Mouse (Mus musculus) midbrain, embryonic 10.5 days (tissue): ENCODE data around the gene Brd3os. TPM values are rescaled to one million over a fixed set of nuclear protein-coding genes. Genes with fewer than 3 reads are reported as not detected.

Experiments used
- DNase-seq: peaks from one replicate; pipeline ENCODE4 v3.0.0-alpha.2; 2017; ENCODE audit warnings: low spot score
- H3K27ac ChIP-seq: fragments of 300-500 bp; sonication (generic); replicated peaks from 2 replicates; pipeline ENCODE4 v1.5.1; 2016; ENCODE audit warnings: mild to moderate bottlenecking
- H3K27me3 ChIP-seq: fragments of 300-500 bp; sonication (generic); 2 replicates; pipeline ENCODE4 v1.6.1; 2016; ENCODE audit warnings: low read depth, mild to moderate bottlenecking; ENCODE audit not compliant: poor library complexity, severe bottlenecking
- H3K36me3 ChIP-seq: fragments of 300-500 bp; sonication (generic); 2 replicates; pipeline ENCODE4 v1.6.1; 2016; ENCODE audit warnings: mild to moderate bottlenecking, moderate library complexity
- H3K4me1 ChIP-seq: fragments of 300-500 bp; sonication (generic); 2 replicates; pipeline ENCODE4 v1.6.1; 2016
- H3K4me3 ChIP-seq: fragments of 300-500 bp; sonication (generic); 2 replicates; pipeline ENCODE4 v1.5.1; 2016; ENCODE audit warnings: mild to moderate bottlenecking, moderate library complexity
- H3K9me3 ChIP-seq: fragments of 300-500 bp; sonication (generic); replicated peaks from 2 replicates; pipeline ENCODE4 v1.6.1; 2016; ENCODE audit warnings: mild to moderate bottlenecking
- WGBS: fragments of 180-500 bp; shearing (Covaris S2); methylation state at CpG from one replicate; pipeline ENCODE4 v1.1.7; 2016; 5-methylcytosine and 5-hydroxymethylcytosine counted together
- polyA plus RNA-seq: library from polyadenylated mRNA; unstranded; fragments of >200 nt; fragmentation: Nextera tagmentation; extraction: Ambion mirVana; gene quantifications from 2 replicates; pipeline ENCODE4 v1.2.1, GENCODE M21; 2016

Brd3os gene
- polyA plus RNA-seq, 1 experiment from 2014 or later: 9.2 TPM

- no peaks in the 10 kb centered on the region for H3K27me3 ChIP-seq
- peak overlapping the region; percentile 94 for H3K4me3 ChIP-seq
- H3K9me3 ChIP-seq: no peaks in the 10 kb centered on the region
- peaks cover 18% of the 10 kb centered on the region for H3K36me3 ChIP-seq
- WGBS: under 1% methylated on average over 52 of the region's 64 CpGs
- H3K4me1 ChIP-seq: peaks cover 65% of the 10 kb centered on the region
- DNase-seq: no peak
- H3K27ac ChIP-seq: peak overlapping the region; percentile 98
Measured at GRCm38 (mm10) chr2:27426406-27426854, 15.7 kb upstream of the Brd3os start.

DNA sequence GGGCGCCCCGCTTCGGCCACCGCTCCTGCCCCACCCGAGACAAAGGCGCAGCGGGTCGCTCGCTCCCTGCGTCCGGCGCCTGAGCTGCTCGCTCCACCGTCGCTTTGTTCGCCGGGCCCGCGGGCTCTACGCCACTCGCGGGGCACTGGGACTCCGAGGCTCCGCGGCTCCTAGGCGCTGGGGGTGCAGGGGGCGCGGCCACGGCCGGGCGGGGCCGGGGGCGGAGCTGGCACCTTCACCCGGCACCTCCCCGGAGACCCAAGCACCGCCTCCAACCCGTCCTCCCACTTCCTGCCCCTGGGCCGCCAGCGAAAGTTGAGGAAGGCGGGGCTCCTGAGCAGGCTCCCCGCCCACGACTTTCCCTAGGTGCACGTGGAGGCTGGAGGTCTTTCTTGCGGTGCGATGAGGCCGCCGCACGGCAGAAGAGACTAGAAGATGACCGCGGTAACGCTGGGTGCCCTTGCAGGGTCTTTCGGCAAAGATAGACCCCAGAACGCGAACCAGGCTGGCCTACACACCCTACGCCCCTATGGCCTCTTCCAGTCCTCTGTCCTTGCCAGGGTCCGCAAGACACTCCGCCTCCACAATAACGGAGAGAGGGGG lies 15.2 kb upstream of the Brd3os start, which contains the start of gene Vav2:
Gene Vav2, minus strand, starts transcription at position 179 of the 603 bp plus-strand sequence.
- H3K27ac ChIP-seq: peak within 1 kb of the TSS; percentile 98
- H3K4me1 ChIP-seq: peaks cover 59% of the 10 kb centered on the region
- no peaks in the 10 kb centered on the region for H3K27me3 ChIP-seq
- H3K9me3 ChIP-seq: no peaks in the 10 kb centered on the region
- under 1% methylated on average over 58 of the region's 58 CpGs for WGBS
- H3K36me3 ChIP-seq: peaks cover 13% of the 10 kb centered on the region
- peak; percentile 94 for DNase-seq
- peak within 1 kb of the TSS; percentile 94 for H3K4me3 ChIP-seq

- Histone ChIP-seq H3K4me3 (0 out of 2 replicates have a peak overlapping the region, but pooled peaks have one; percentile 11), H3K9me3 (no peaks in the 10 kb centered on the region), H3K27me3 (no peaks in the 10 kb centered on the region), H3K4me1 (peaks cover 48% of the 10 kb centered on the region), H3K36me3 (peaks cover 2% of the 10 kb centered on the region; the same call in 1 of the 2 replicates), H3K27ac (no peak overlapping the region)
- 0% methylated on average over 4 of the region's 4 CpGs for WGBS
- peak; percentile 87 for DNase-seq
Measured at GRCm38 (mm10) chr2:27428071-27428470, 14.1 kb upstream of the Brd3os start.

DNA sequence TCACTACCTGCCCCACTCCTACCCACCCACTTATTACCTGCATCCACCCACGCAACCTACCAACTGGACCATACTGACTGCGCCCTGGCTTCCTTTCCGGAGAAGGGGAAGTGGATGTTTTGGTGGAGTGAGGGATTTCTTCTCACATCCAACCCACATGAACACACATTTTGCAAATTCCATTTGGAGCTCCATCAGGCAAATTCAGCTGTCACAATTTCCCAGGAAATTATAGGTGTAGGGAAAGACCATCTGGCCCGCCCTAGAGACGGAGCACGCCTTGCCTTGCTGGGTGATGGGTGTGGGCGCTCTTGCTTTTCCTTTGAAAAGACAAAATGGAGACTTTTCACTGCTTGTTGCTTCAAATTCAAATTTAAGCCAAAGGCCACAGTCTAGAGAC lies 11.5 kb upstream of the Brd3os start:
- Histone ChIP-seq H3K4me3 (no peak overlapping the region), H3K4me1 (peaks cover 30% of the 10 kb centered on the region), H3K27me3 (no peaks in the 10 kb centered on the region), H3K27ac (no peak overlapping the region), H3K36me3 (no peaks in the 10 kb centered on the region), H3K9me3 (no peaks in the 10 kb centered on the region)
- DNase-seq: no peak
- WGBS: 95% methylated on average over 7 of the region's 7 CpGs

DNA sequence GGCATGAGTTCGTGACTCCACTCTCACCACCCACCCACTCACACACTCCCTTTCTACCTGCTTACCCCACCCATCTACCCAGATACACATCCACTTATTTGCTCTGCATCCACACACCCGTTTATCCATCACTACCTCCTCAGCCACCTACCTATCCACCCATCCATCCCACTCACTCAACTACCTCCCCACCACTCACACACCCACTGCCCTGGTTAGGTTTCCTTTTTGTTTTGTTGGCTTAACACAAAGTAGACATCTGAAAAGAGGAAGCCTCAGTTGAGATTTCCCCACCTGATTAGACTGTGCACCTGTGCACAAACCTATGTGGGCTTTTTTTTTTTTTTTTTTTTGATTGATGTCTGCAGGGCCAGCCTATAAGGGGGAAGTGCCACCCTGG lies 9.5 kb upstream of the Brd3os start:
- Histone ChIP-seq H3K4me1 (peaks cover 18% of the 10 kb centered on the region), H3K36me3 (no peaks in the 10 kb centered on the region), H3K27ac (no peak overlapping the region), H3K9me3 (no peaks in the 10 kb centered on the region), H3K4me3 (no peak overlapping the region), H3K27me3 (no peaks in the 10 kb centered on the region)
- 76% methylated on average over 2 of the region's 2 CpGs for WGBS
- no peak for DNase-seq

DNA sequence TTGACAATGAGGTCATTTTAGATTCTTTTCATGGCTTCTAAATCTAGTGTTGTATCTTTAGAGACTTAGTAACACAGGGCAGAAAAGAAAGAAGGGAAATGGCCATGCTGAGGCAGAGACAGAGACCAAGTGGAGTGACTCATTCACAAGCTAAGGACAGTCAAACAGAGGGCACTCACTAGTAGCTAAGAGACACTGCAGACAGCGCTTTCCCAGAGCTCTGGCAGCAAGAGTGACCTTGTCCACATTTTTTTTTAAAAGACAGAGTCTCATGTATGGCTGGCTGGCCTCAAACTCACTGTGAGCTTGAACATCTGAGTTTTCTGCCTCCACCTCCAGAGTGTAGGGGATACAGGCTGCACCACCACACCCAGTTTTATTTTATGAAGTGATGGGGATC lies 4.2 kb upstream of the Brd3os start:
- H3K36me3 ChIP-seq: no peaks in the 10 kb centered on the region
- peaks cover 27% of the 10 kb centered on the region for H3K4me1 ChIP-seq
- no peak overlapping the region for H3K27ac ChIP-seq
- no peak overlapping the region for H3K4me3 ChIP-seq
- no peak for DNase-seq
- no peaks in the 10 kb centered on the region for H3K27me3 ChIP-seq
- WGBS: 78% methylated on average over 1 of the region's 1 CpGs
- H3K9me3 ChIP-seq: no peaks in the 10 kb centered on the region

GRCm38 (mm10) chr2:27438281-27438680 lies 3.8 kb upstream of the Brd3os start:
- WGBS: 25% methylated on average over 11 of the region's 11 CpGs
- no peak for DNase-seq
- no peak overlapping the region for H3K27ac ChIP-seq
- no peaks in the 10 kb centered on the region for H3K27me3 ChIP-seq
- H3K36me3 ChIP-seq: no peaks in the 10 kb centered on the region
- peaks cover 31% of the 10 kb centered on the region for H3K4me1 ChIP-seq
- H3K9me3 ChIP-seq: no peaks in the 10 kb centered on the region
- H3K4me3 ChIP-seq: no peak overlapping the region

DNA sequence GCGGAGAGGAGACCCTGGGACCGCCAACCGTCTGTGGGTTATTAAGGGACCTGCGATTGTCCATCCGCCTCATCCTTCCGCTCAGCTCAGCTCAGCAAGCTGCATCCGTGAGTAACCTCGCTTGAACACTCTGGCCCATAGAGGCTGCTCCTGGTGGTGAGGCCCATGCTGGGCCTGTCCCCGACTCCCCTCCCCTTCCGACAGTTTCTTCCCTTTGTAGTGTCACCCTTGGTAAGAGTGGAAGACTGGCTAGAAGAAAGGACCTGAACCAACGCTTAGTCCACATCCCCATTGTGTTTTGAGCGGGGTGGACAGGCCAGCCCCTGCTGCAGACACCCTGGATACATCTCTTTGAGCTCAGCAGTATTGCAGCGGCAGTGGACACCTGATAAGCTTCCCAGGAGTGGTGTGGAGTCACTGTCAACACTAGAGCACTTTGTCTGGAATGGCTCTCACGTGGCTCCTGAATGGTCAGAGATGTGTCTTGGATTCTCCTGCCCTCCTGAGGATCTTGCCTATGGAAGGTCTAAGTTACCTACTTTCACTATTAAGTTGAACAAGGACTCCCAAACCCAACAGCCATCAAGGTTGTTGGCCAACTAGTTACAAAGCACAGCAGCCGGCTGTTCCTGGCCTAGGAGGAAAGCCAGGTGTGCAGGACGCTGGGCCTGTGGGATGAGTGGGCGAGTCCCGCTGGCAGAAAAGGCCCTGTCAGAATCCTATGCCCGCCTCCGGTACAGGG lies 755 bp downstream of the Brd3os start:
- peaks cover 36% of the 10 kb centered on the region for H3K36me3 ChIP-seq
- H3K9me3 ChIP-seq: no peaks in the 10 kb centered on the region
- peak overlapping the region; percentile 88 for H3K27ac ChIP-seq
- peaks cover 22% of the 10 kb centered on the region for H3K4me1 ChIP-seq
- peak overlapping the region; percentile 74 for H3K4me3 ChIP-seq
- 34% methylated on average over 20 of the region's 20 CpGs for WGBS
- H3K27me3 ChIP-seq: no peaks in the 10 kb centered on the region
- DNase-seq: no peak

- Histone ChIP-seq H3K9me3 (no peaks in the 10 kb centered on the region), H3K27ac (no peak overlapping the region), H3K4me1 (peaks cover 19% of the 10 kb centered on the region), H3K36me3 (peaks cover 41% of the 10 kb centered on the region), H3K4me3 (peak overlapping the region; percentile 74), H3K27me3 (no peaks in the 10 kb centered on the region)
- WGBS: 77% methylated on average over 5 of the region's 5 CpGs
- no peak for DNase-seq
Measured at GRCm38 (mm10) chr2:27443450-27443708, 1.3 kb downstream of the Brd3os start.

DNA sequence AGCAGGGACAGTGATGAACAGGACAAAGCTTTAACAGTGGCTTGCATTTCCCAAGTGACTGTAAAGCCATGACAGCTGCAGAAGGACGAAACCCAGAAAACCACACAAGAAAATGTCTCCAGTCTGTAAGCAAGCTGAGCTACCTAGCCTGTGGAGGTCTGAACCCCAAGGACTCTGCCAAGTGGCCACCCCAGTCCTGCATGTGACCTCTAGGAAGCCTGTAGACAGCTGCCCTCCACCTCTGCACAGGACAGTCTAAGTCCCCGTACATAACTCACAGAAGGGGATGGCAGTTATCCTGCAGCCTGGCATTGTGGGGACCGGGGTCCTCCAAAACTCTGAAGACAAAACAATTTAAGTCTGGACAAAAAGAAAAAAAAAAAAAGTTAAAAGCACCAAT lies 3.8 kb downstream of the Brd3os start:
- no peak for DNase-seq
- no peaks in the 10 kb centered on the region for H3K27me3 ChIP-seq
- WGBS: 93% methylated on average over 3 of the region's 3 CpGs
- no peaks in the 10 kb centered on the region for H3K9me3 ChIP-seq
- H3K4me3 ChIP-seq: no peak overlapping the region
- no peak overlapping the region for H3K27ac ChIP-seq
- H3K36me3 ChIP-seq: peaks cover 66% of the 10 kb centered on the region
- H3K4me1 ChIP-seq: peaks cover 18% of the 10 kb centered on the region

DNA sequence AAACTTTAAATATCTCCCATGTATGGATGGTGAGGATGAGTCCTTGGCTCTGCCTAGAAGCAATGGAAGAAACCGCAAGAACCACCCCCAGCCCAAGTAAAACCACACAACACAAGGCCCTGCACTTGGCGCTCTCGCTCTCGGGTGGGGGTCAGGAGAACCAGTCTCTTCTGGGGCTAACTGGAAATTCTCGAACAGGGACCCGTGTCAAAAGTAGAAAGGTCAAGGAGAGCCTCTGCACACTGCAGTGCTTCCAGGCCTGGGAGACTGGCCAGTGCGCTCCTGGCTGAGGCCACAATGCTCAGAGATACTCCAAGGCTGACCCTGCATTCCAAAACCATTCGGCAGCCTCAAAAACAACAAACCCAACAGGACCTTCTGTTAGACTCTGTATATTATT lies 4.7 kb downstream of the Brd3os start:
- Histone ChIP-seq H3K27ac (no peak overlapping the region), H3K4me1 (peaks cover 15% of the 10 kb centered on the region), H3K36me3 (peaks cover 75% of the 10 kb centered on the region), H3K9me3 (no peaks in the 10 kb centered on the region), H3K4me3 (no peak overlapping the region), H3K27me3 (no peaks in the 10 kb centered on the region)
- 91% methylated on average over 8 of the region's 8 CpGs for WGBS
- DNase-seq: no peak

GRCm38 (mm10) chr2:27447782-27448181 lies 5.7 kb downstream of the Brd3os start:
- peaks cover 7% of the 10 kb centered on the region for H3K4me1 ChIP-seq
- H3K9me3 ChIP-seq: no peaks in the 10 kb centered on the region
- WGBS: 94% methylated on average over 5 of the region's 5 CpGs
- peak; percentile 32 for DNase-seq
- no peak overlapping the region for H3K27ac ChIP-seq
- H3K36me3 ChIP-seq: peaks cover 85% of the 10 kb centered on the region
- no peaks in the 10 kb centered on the region for H3K27me3 ChIP-seq
- H3K4me3 ChIP-seq: no peak overlapping the region

DNA sequence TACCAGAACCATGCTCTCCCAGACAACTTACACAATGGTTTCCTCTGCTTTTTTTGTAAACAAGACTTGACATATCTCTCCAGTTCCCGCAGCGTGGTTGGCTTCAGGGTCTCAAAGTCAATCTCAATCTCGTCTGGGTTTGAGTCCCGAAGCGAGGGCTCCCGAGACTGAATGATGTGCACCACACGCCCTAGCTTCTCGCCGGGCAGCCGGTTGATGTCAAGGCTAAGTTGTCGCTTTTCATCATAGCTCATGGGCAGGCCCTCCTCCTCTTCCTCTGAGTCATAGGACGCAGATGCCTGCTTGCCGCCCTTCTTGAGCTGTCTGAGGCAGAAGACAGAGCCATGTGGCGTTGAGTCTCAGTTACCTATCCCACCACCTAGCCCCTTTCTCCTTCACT lies 8.1 kb downstream of the Brd3os start:
- no peak overlapping the region for H3K27ac ChIP-seq
- no peaks in the 10 kb centered on the region for H3K27me3 ChIP-seq
- no peak overlapping the region for H3K4me3 ChIP-seq
- no peaks in the 10 kb centered on the region for H3K4me1 ChIP-seq
- H3K9me3 ChIP-seq: no peaks in the 10 kb centered on the region
- H3K36me3 ChIP-seq: peaks cover 98% of the 10 kb centered on the region
- no peak for DNase-seq
- WGBS: 96% methylated on average over 14 of the region's 14 CpGs
